Mouse (Mus musculus) embryo, embryonic 11.5 days (tissue): ENCODE data around the gene Lnx2.

ENCODE experiments used
- DNase-seq: peaks from one replicate; pipeline ENCODE4 v3.0.0-alpha.2; 2012; ENCODE audit warnings: low read depth, low spot score

Gene Lnx2

DNA sequence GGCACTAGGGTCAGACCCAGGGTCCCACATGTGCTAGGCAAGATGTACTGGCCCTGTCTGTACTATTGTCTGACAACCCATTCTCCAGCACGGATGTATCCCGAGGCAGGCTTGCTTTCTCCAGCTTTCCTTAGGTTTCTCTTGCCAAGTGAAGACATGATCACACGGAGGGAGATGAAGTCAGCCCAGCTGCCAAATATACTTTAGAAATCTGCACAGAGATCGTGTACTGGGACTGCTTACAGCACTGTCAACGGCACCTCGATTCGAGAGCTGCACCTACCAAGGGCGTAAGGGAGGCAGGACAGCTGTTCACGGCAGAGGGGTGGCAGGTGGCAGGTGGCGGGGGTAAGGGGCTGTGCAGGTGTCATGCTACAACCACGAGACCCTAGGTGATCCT, 55.8 kb downstream of the Lnx2 start:
- no peak for DNase-seq

DNA sequence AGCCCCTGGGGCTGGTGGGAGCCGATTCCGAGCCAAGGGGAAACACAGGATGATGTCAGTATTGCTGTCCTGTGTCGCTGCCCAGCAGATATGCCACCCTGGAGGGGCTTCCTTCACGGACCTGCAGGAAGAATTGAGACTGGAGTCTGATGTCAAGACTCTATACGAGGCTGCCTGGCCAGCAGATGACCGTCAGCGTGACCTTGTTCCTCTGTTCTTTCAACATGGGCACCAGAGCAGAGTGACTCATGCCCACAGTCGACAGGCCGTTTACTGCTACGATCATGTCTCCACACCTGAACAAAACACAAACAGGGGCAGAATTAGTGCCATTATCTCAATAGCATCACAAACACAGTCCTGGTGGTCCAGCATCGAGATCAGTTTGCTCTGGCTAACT, 57.6 kb downstream of the Lnx2 start:
- no peak for DNase-seq

DNA sequence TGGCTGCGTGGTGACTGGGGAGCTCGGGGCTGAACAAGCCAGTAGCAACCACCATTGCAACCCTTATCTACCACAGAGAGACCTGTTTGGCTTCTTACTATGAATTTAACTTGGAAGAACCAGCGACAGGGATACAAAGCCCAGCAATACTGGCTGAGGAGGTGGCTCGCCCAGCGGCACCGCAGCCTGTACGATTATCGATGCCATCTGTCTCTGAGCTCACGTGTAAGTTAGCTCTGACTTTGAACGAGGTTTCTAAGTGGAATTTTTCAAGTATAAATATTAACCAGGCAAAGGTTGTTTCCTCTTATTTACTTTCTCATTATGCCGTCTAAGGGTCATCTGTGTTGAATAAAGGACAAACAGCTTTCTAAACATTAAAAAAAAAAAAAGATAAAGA, 58.9 kb downstream of the Lnx2 start:
- DNase-seq, result no peak

DNA sequence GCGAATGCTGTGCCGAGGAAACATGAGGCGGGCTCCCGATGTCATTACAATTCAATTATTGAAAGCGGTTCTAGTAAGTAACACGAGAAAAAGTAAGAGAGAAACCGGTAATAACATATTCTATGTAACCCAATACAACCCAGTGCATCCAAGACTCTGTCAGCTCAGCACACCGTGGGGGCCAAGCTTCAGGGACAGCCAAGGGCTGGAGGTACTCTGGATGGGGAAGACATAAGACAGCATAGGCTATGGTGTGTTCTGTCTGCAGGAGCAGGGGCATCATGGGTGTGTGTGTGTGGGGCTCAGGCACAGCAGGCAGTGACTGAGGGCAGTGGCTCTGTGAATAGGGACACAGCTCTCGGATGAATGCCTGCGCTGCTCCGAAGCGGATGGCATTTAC, 59.8 kb downstream of the Lnx2 start:
- DNase-seq, result no peak

DNA sequence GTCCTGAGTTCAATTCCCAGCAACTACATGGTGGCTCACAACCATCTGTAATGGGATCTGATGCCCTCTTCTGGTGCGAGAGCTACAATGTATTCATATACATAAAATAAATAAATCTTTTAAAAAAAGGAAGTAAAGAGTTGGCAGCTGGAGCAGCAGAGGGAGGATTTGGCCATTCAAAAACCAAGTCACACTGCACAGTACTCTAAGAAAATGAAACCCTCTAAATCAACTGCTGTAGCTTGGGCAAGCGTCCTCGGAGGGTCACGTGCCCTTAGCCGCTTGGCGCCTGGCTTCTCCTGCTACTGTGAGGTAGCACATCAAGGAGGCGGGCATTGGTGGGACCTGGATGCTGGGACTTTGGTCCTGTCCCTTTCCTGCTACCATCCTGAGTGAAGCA, 61.2 kb downstream of the Lnx2 start:
- no peak for DNase-seq

DNA sequence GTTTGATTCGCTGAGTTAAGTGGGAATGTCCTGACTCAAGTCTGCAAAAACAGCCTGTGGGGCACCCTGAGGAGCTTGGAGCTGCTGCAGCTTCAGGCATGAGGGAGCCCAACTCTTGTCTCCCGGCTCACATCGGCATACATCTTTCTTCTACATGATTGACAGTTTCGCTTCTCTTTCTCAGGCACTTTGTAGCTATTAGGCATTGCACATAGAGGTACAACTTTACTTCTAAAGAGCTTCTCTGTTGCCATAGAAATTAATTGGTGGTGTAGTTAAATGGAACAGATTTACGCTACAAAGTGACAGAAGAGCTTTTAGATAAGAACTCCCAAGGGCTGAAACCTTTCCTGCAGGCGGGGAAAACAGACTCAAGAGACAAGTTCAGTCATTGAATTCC, 62.5 kb downstream of the Lnx2 start:
- no peak for DNase-seq

DNA sequence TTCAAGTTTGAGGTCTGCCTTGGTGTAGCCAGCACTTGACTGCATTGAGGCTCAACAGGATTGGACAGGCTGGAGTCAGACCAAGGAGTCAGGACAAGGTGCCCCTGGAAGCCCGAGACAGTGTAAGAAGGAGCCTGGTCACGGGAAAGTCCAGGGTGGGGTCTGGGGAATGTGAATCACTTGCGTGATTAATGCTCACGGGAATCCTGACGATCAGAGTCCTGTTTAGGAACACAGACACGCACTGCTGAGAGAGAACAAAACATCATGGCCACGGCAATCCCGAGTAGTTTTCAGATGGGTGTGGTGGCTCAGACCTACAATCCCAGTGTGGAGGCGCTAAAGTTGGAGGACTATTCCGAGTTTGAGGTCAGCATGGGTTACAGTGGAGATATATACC, 65.1 kb downstream of the Lnx2 start:
- DNase-seq, result no peak

DNA sequence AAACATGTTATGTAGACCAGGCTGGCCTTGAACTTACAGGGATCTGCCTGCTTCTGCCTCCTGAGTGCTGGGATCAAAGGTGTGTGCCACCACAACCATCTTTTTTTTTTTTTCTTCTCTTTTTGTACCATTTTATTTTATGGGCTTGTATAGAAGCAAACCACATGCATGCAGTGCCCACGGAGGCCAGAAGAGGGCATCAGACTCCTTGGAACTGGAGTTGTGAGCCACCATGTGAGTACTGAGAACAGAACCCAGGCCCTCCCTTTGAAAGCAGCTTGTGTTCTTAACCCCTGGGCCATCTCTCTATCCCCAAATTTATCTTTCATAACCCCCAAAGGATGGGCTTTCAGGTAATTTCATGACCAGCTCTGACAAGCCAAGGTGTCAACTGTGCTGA, 73.1 kb downstream of the Lnx2 start:
- no peak for DNase-seq

DNA sequence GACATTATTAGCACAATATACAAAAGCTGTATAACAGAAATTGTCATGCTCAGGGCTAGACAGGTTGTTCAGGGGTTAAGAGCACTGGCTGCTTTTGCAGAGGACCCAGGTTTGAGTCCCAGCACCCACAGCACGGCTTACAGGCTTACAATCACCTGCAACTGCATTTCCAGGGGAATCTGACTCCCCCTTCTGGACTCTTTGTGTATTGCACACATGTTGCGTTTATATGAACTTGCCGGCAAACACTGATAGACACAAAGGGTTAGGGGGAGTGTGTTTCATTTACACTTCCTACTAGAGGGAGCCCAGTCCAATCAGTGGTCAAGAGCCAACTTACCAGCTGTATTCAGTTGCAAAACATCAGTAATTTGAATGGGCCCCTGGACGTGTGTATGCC, 75.1 kb downstream of the Lnx2 start:
- no peak for DNase-seq

DNA sequence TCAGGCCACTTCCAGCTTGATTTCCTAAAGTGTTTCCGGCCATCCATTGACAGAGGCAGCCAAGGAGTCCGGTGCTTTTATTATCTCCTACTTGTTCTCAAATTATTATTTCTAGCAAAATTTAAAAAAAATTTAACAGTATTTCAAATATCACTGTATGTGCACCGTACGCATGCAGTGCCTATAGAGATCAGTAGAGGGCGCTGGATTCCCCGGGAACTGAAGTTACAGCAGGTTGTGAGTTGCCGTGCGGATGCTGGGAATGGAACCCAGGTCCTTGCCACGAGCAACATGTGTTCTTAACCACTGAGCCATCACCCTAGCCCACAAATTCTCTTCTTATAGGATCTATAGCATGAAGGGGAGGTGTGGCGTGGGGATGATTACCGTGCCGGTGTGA, 77.6 kb downstream of the Lnx2 start:
- DNase-seq, result no peak

DNA sequence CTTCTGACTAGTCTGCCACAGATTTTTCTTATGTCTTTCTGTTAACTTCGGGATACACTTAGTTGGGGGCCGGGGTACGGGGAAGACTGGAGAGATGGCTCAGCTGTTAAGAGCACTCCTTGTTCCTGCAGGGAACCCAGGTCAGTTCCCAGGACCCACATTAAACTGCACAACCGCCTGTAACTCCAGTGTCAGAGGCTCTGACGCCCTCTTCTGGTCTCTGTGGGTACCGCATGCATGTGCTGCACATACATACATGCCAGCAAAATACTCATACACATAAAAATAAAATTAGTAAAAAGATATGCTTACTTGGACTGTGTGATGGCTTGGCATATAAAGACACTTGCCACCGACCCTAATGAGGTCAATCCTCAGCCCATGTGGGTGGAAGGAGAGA, 79.6 kb downstream of the Lnx2 start:
- DNase-seq, result no peak

DNA sequence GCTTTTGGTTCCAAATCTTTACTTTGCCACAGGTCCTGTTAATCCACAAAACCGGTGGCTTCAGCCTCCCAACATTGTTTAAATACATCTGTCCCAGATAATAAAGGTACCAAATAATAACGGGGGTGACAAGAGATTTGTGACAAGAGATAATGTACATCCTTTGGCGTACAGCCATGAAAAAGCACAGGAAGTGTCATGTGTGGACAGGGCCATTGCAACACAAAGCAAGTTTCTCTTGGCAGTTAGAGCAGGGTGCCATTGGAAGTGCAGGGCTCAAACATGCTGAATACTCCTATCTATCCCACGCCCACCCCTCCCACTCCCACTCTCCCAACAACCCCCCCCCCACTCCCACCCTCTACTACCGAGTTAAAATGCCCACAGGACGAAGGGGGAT, 81.4 kb downstream of the Lnx2 start:
- no peak for DNase-seq

DNA sequence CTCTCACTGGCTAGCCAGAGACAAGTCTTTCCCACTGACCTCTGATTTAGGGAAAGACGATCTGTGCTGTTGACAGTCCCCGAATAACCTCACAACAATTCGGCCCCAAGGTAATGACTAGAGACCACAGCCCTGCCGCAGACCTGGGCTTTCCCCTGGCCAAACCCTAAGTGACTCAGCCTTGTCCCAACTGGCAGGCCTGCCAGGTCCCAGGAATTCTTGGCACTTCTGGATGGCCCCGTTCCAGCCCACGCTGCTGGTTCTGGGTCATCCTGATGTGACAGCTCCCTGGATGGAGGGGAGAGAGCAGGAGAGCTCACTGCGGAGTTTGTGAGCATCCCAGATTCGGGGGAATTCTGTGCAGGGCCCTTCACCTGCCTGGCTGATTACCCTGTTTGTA, 82.9 kb downstream of the Lnx2 start:
- DNase-seq, result no peak

DNA sequence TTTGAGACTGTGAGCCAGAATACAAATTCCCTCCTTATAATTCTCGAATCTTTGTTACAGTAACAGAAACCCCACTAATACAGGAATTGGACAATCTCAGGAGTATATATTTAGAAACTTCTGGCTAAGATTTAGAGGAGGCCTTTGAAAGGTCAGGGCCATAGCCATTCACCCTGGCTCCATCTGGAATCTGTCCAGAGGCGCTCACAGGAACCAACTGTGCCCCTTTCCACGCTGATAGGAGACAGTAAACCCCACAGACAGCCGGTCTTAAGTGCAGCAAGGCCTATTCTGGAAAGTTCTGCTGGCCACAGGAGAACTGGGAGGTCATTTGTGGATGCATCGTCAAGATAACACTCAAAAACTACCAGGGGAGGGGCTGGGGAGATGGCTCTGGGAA, 87.3 kb downstream of the Lnx2 start:
- DNase-seq, result no peak

DNA sequence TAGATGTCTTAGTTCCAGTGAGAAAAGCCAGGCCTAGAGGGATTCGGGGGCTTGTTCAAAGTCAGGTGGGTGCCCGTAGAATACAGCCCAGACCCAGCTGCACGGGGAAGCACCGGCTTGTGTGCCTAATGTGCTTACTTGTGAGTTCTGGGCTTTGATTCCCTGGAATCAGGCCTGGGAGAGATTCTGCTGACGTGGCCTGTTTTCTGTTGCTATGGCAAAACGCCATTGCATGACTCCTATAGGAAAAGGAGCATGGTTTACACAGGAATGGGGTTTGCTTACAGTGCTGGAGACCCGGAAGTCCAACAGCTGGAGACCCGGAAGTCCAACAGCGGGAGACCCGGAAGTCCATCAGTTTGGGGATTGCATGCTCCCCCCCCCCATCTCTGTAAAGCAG, 88.8 kb downstream of the Lnx2 start:
- no peak for DNase-seq

DNA sequence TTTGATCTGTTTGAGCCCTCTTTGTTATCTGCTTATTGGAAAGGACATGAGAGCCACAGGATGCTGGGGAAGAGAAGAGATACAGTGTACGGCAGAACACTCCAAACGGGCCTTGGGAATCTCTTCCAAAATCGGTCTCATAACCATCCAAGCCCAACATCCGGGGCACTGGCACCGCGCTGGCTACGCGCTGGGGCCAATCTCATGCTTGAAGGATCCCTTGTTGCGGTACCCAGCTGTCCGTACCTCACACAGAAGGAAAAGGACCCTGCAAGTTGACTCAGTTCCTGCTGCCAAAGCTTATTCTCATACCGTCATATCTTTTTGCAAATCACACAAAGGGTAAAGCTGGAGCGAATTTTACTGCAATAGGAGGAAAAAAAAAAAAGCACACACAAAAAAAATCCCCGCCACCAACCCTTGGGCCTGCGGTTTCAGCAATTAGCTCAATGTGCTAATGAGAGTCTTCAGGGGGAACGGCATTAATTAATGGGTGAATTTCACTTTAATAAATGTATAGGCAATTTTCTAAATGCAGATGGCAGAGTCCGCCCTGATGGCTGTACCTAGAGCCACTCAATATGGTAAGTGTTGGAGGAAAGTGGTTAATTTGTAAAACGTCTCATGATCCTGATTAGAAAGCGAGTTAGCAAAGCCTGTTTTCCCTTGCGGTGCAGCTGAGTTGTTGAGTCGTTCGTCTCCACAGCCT, 90.5 kb downstream of the Lnx2 start:
- no peak for DNase-seq

DNA sequence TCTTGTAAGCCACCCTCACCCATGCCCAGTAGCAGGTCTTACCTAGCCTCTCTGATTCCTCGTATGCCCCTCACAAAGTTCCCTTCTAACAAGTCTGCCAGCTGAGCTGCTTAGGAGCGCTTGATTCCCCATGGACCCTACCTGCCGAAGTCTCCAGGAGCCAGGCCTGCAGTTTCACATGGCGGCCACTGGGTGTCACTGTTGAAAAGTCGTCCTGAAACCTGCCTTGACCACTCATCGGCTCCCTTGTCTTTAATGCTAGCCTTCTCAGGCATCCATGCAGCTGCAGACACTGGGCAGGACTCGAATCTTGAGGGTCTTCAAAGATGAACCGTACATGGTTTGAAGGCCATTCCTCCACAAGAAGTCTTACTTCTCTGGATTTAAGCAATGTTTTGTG, 93.2 kb downstream of the Lnx2 start:
- peak; percentile 51 for DNase-seq

DNA sequence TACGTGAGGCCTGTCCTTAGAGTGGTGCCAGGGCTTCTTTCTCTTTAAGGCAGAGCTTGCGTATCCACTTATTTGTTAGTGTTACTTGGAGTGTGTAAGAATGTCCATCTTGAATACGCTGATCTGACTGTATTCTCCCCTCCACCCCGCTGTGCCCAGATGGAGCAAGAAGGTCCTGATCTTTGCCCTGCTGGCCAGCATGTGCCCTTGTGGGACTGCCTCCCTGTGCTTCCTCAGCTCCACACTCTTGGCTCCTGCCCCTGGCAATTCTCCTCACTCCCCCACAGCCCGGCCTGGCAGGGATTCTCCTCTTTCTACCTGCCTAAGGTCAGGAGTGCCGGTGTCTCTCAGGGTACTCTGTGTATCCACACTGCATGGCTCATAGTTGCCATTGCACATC, 95.0 kb downstream of the Lnx2 start:
- DNase-seq, result no peak

DNA sequence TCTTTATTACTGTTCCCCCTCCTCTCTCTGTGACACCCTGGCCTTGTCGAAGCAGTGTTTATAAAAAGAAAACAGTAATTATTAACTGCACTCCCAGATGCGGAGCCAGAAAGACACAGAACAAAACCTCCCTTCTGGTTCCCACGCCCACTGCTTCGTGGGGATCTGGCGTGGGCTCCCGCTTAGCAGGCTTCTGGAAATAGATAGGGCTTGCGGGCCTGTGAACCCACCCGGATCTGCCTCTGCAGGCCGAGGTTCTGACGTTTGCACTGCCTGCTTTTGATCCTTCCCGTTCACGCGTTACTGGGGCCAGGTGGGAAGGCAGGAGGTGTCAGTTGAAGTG, 101.6 kb downstream of the Lnx2 start:
- DNase-seq, result no peak

DNA sequence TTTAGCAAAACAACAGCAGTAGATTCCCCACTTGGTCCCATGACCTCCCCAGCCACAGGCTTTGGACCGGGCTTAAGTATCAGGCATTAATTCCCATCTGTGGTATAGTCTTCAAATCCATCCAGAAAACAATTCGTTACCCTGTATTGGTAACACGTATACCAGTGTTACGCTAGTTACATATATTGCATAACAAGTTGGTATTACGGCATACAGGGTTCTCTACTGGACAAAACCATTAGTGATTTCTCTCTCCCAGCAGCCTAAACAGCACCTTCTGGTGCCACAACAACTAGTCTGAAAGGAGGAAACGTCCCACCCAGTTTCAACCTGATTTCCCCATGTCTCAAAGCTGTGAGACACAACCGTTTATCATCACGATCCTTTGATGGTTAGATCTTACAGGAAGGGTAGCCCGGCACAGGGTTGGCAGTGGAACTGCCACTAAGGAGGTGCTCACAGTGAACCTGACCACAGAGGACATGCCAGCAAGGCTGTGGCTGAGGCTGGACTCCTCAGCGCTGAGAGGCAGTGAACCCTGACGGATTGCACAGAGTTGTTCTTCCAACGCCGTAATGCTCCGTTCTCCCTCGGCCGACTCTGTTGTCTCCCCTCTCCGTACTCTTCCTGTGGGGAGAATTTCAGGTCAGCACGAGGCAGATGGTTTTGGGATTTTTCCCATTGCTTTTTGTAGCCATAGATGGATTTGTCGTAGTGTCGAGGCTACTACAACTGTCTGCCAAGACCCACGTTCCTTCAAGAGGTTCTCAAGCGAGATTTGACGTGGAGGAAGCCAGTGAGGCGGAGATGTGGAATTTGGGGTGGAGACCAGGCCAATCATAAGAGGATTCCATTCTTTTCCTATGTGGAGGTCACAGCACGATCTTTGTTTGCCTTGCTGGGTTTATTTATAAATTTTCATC, 102.3 kb downstream of the Lnx2 start:
- DNase-seq, result no peak

DNA sequence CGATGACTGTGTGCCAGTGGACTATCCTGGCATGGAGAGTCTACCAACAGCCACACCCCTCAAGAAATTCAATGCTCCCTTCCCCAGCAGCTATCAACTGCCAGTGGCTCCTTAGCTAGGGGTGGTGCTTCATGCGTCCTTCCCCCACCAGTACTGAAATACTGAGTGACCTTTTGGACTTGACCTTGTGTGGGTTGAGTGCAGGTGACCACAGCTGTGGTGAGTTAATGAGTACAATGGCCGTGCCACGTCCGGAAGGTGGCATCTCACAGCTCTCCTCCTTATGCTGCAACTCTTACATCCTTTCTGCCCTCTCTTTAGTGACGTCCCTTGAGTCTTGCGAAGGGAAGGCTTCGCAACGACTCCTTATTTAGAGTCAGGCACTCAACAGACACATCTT, 103.0 kb downstream of the Lnx2 start:
- DNase-seq, result no peak

DNA sequence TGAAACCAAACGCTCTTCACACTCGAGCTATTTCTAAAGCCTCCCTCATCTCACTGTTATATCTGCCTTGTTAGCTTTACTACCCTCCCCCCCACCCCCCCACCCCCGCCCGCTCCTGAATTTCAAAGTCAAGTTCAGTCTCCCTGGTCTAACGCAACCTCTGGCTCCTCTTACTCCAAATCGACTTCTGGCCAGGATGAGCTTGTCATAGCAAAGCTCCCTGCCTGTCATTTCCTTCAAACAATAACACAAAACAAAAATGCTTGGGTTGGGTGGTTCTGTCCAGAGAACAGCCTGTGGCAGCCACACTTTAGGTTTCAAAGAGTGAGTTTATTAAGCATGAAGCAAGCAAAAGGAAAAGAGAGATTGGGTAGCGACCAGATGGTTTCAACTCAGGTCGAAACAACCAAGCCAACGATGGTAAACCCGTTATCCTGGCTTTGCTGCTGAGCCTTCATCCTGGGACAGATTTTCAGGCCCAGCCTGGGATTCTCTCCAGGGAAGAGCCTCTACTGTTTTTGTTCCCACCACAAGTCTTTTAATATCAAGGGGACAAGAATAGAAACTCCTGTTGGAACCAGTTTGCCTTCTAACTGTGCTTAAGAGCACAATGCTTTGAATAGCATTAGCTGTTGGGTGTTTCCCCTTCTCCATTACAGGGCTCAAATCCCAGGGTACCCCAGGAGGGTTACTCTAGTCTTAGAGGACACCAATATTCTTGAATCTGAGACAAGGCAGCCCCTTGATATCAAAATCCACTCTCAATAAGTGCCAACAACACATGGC, 104.4 kb downstream of the Lnx2 start:
- DNase-seq, result no peak
